Mouse (Mus musculus): ENCODE measurements around the gene Rrm1.
"Not testable (repeated sequence)": the region's sequence is repeated elsewhere in the genome, so short reads cannot be mapped to it uniquely, and the experiment has no call there.

Rrm1 gene

DNA sequence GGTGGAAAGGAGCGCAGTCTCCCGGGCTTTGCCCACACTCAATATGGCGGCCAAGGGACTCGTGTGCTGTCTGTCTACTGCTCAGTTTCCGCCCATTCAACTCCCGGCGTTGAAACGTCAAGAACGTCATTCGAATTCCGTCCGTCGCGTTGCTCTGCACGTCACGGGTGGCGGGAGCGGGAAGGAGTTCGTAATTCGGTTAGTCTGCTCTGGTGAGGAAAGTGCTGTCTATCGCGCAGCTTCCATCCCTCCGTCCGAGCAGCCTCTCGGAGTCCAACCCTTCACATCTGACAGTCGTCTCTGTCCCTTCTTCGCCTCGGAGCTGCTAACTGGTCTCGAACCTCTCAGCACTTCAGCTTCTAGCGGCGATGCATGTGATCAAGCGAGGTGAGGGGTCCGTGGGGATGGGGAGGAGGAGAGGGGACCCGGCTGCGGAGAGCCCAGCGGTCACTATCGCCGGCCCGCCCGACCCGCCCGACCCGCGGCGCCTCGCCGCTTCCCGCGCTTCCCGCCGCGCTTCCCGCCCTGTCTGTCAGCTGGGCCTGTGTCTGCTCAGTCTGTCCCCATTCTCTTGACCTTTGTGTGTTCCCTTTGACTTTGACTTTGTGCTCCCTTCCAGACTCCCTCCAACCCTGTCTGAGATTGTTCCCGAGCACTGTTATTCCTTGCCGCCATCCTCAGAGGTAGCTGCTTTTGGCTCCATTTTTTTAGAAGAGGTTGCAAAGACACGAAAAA, at the start of gene Rrm1:
TSS of gene Rrm1 (plus strand) at position 39 of the 735 bp plus-strand sequence.
- in situ Hi-C loops (cut with MboI, MseI), result loop anchor here (5.0 kb wide), 1 partner anchor 260 kb away; no protein-coding TSS in a partner anchor

GRCm38 (mm10) chr7:102393898-102394297, 47.6 kb upstream of the Rrm1 start:
- in situ Hi-C loops (cut with MboI, MseI), result no loop called here

DNA sequence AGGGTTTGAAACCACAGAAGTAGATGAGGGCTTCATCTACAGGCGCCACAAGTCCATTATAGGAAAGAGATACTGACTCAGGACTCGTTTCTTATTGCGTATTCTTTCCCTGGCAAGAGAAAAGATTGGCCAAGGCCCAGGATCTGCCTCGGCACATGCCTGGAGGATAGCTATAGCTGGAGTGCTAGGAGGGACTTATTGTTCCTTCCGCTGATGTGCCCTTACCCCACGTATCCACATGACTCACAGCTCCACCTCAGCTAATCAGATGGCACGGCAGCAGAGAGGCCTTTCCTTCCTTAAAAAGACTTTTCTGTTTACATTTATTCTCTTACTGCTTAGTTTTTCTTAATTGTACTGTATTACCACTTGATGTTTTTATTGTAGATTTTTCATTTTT, 45.6 kb upstream of the Rrm1 start:
- in situ Hi-C loops (cut with MboI, MseI), result no loop called here

GRCm38 (mm10) chr7:102396331-102396730, 45.2 kb upstream of the Rrm1 start:
- in situ Hi-C loops (cut with MboI, MseI), result no loop called here

DNA sequence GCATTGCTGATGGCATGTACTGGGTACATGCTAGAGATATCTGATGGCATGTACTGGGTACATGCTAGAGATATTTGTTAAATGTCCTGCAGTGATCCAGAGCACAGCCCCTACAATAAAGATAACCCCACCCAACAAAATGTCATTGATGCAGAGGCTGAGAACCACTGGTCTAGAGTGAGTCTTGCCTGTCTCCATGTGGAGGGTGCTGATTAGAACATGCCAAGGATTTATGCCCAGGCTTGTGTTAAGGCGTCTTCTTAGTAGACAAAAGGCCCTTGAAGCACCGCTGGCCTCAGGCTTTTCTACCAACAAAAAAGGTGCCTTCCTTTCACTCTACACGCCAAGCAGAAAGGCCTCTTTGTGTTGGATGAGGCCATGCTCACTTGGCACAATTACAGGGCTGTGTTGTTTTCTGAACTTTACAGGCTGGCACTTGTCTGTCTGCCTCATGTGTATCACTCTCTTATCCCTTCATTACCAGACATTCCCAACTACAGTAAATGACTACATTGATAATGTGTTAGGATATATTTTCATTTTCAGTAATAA, 42.2 kb upstream of the Rrm1 start:
- in situ Hi-C loops (cut with MboI, MseI), result no loop called here

DNA sequence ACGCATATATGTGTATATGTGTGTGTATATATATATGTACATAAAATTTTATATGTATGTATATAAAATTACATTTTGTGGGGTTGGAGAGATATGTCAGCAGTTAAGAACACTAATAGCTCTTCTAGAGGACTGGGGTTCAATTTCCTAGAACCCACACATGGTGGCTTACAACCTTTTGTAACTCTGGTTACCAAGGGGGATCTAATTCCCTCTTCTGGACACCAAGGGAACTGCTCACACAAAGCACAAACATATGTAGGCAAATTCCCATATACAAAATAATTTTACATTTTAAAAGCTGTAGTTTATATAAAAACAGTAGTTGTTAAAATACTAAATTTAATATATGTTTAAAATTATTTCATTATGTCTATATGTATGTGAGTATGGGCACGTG, 37.4 kb upstream of the Rrm1 start:
- in situ Hi-C loops (cut with MboI, MseI), result loop anchor here (10.0 kb wide), 1 partner anchor 1279 kb away; no protein-coding TSS in a partner anchor

DNA sequence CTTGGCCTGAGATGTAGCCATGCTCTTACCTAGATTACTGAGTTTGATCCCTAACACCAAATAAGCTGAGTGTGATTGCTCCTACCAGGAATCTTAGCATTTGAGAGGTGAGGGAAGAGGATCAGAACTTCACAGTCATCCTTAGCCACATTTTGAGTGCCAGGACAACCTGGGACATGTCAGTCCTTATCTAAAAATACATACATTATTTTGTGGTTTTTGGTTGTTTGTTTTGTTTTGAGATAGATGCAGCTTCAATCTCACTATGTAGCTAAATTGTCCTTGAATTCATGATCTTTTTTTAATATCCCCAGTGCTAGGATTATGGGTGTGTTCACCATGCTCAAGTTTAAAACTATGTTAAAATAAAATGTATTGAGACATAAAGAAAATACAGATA, 34.1 kb upstream of the Rrm1 start:
- in situ Hi-C loops (cut with MboI, MseI), result loop anchor here (10.0 kb wide), 1 partner anchor 1283 kb away; no protein-coding TSS in a partner anchor

DNA sequence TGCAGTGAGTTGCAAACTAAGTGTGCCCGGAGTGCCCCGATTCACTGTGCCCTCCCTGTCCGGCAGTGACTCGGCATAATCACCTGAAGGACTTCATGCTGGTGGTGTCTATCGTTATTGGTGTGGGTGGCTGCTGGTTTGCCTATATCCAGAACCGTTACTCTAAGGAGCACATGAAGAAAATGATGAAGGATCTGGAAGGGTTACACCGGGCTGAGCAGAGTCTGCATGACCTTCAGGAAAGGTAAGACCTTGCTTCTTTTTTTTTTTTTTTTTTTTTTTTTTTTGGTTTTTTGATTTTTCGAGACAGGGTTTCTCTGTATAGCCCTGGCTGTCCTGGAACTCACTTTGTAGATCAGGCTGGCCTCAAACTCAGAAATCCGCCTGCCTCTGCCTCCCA, 26.2 kb upstream of the Rrm1 start:
- in situ Hi-C loops (cut with MboI, MseI), result not testable (repeated sequence)

GRCm38 (mm10) chr7:102415841-102416240, 25.7 kb upstream of the Rrm1 start:
- in situ Hi-C loops (cut with MboI, MseI), result no loop called here

GRCm38 (mm10) chr7:102417398-102417797, 24.1 kb upstream of the Rrm1 start:
- in situ Hi-C loops (cut with MboI, MseI), result no loop called here

- in situ Hi-C loops (cut with MboI, MseI), result loop anchor here (5.0 to 10.0 kb wide), 2 partner anchors 155 to 487 kb away; partner anchors contain the start of genes Lrrc51, Numa1 and Stim1
Measured at GRCm38 (mm10) chr7:102422036-102422435, 19.5 kb upstream of the Rrm1 start.

- in situ Hi-C loops (cut with MboI, MseI), result loop anchor here (10.0 kb wide), 1 partner anchor 491 kb away; the partner anchor contains the start of genes Lrrc51 and Numa1
Measured at GRCm38 (mm10) chr7:102425933-102426685, 15.4 kb upstream of the Rrm1 start.

DNA sequence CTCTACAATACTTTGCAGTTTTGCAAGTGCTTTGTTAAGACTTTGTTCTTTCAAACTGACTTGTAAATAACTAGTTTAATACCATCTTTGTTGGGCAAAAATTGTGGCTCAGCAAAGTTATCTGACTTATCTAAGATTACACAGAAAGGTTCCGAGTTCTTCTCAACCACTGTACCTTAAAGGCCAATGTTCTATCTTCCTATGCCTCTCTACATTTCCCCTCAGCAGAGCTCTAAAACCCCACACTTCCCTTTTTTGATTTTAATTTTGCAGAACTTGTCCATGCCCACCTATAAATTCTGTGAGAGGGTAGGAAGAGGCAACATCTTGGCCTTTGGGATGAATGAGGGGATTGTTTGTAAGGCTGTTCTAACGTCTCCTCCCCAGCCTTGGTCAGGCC, 7.2 kb upstream of the Rrm1 start:
- in situ Hi-C loops (cut with MboI, MseI), result no loop called here

- in situ Hi-C loops (cut with MboI, MseI), result loop anchor here (5.0 kb wide), 1 partner anchor 259 kb away; no protein-coding TSS in a partner anchor
Measured at GRCm38 (mm10) chr7:102440822-102441656, 456 bp upstream of the Rrm1 start.

DNA sequence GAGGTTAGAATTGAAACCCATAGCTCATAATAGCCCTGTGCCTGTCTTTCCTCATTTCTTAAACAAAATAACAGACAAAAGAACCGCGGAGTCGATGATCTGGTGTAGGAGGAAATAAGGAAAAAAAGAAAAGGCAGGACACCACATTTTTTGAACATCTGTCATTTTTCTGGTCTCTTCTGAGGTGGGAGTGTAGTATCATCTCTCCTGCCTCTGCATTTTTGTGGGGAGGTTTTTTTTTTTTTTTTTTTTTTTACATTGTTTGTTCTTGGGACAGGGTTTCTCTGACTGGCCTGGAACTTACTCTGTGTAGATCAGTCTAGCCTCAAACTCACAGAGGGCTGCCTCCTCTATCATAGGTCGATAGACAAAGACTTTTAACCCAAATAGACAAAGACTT, 937 bp downstream of the Rrm1 start:
- in situ Hi-C loops (cut with MboI, MseI), result loop anchor here (5.0 kb wide), 1 partner anchor 260 kb away; no protein-coding TSS in a partner anchor

DNA sequence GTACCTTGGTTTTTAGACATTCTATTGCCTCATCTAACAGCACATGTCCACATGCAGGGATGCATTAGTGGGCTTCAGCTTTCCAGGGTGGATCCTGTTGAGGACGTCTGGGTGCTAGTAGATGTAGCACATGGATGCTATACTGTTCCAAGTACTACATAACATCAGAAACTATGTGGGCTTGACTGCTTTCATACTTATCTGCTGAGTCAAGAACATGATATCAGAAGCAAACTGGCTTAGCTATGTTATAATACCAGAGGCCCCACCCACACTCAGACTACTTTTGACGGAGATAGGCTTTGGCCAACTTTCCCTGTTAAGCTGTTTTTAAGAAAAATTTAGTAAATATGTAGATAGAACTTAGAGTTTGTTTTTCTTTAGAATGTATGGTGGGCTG, 2.8 kb downstream of the Rrm1 start:
- in situ Hi-C loops (cut with MboI, MseI), result loop anchor here (5.0 kb wide), 1 partner anchor 262 kb away; no protein-coding TSS in a partner anchor

DNA sequence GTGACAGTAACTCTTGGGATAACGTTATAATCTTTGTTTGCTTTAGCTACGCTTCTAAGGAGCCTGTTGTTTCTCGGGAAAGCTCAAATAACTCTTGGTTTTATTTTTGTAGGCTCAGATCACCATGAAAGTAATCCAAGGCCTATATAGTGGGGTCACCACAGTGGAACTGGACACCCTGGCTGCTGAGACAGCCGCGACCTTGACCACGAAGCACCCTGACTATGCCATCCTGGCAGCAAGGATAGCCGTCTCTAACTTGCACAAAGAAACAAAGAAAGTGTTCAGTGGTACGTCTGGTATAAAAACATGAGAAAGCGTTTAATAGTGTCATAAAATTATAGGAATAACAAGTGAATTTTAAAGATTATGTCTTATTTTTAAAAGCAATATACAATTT, 4.9 kb downstream of the Rrm1 start:
- in situ Hi-C loops (cut with MboI, MseI), result no loop called here

- in situ Hi-C loops (cut with MboI, MseI), result loop anchor here (25.0 kb wide), 1 partner anchor 321 kb away; no protein-coding TSS in a partner anchor
Measured at GRCm38 (mm10) chr7:102458618-102459380, 17.3 kb downstream of the Rrm1 start.

DNA sequence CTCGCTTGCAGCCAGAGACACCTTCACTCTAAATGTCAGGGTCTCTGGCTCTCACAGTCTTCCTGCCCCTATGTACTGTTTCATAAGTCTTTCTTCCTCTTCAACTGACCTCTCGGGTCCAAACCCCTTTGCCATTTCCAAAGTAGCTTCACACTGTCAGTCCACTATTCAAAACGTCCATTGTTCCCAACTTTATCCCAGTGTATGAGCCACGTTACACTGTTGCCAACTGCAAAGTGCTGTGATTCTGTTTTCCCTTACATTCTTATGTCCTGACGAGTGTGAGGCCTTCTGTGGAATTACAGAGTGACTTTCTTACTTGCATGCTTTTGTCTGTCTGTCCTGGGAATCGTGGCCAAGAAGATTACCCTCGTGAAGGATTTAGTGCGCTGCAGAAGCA, 26.1 kb downstream of the Rrm1 start:
- in situ Hi-C loops (cut with MboI, MseI), result loop anchor here (25.0 kb wide), 1 partner anchor 330 kb away; no protein-coding TSS in a partner anchor

- in situ Hi-C loops (cut with MboI, MseI), result loop anchor here (25.0 kb wide), 1 partner anchor 335 kb away; no protein-coding TSS in a partner anchor
Measured at GRCm38 (mm10) chr7:102472675-102473074, 31.2 kb downstream of the Rrm1 start.

All from T-helper 2 cell (primary cell).